Mouse (Mus musculus): ENCODE measurements at regions not wholly inside any gene's neighbourhood (a gene's known extent, or its start where the extent isn't known, plus 50 kb on each side); places are given as distances from the start of the nearest gene placed in this dataset.

DNA sequence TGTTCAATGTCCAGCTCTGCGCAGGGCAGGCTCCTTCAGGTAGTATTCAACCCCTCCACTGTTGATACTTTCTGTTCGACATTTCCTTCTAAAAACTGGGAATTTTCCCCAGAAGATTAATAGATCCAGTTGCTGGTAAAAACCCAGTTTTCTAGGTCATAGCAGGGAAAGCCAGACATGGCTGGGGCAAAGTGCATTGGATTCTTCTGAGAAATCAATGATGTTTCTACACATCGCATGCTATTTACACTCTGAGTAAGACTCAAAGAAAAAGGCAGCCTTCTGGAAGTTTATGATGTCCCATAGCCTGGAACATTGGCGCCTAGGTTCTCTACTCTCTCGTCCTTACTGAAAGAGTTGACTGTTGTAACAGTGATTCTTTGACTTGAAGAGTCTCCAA, 80.0 kb upstream of the Nphp3 start:
- TF ChIP-seq CTCF (conservative IDR thresholded peaks at IDR 0.05; ENCODE audit: insufficient read depth, insufficient read length, low read depth, low read length): no peak
- no peak for TF ChIP-seq POLR2A (IDR thresholded peaks at IDR 0.05; ENCODE audit: low read depth, low read length)
